Mouse (Mus musculus): ENCODE measurements around the gene Cnnm4.

DNA sequence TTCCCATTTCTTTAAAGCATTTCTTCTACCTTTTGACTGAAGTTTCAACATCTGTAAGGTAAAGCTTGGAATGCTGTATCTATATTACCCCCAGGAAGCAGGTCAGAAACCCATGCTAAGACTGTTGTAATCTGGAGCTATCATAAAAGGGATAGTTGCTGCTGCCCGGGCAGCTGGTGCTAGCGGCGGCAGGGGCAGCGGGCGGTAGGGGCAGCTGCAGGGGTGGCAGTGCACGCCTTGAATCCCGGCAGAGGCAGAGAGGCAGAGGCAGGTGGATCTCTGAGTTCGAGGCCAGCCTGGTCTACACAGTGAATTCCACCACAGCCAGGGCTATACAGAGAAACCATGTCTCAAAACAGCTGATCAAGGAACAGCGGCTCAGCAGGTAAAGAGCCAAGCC is 71.5 kb downstream of the Cnnm4 start:
- TF ChIP-seq GATA1 (IDR thresholded peaks at IDR 0.05; ENCODE audit: low read length) (no peak), TAL1 (IDR thresholded peaks at IDR 0.05; ENCODE audit: low read length) (no peak)
